Mouse (Mus musculus) stomach, embryonic 15.5 days (tissue): ENCODE results near the gene Rspo4. TPM values are rescaled to one million over a fixed set of nuclear protein-coding genes. Genes with fewer than 3 reads are reported as not detected.
A peak's percentile ranks its signal among the peaks of the same experiment; 100 is the strongest.

Experiments used
- ATAC-seq: fragments of 200-750 bp; cut with Nextera tagmentation; 2 replicates; pipeline ENCODE4 v1.8.0; 2017; ENCODE audit warnings: low read depth, moderate number of reproducible peaks, moderate TSS enrichment; ENCODE audit not compliant: insufficient read depth, low FRiP score
- H3K27ac ChIP-seq: fragments of 300-500 bp; sonication (generic); 2 replicates; pipeline ENCODE4 v1.5.1; 2015; ENCODE audit warnings: mild to moderate bottlenecking, inconsistent platforms
- H3K27me3 ChIP-seq: fragments of 300-500 bp; sonication (generic); replicated peaks from 2 replicates; pipeline ENCODE4 v1.6.1; 2015; ENCODE audit warnings: inconsistent platforms
- H3K36me3 ChIP-seq: fragments of 300-500 bp; sonication (generic); 2 replicates; pipeline ENCODE4 v1.6.1; 2015; ENCODE audit warnings: inconsistent platforms
- H3K4me1 ChIP-seq: fragments of 300-500 bp; sonication (generic); 2 replicates; pipeline ENCODE4 v1.6.1; 2015; ENCODE audit warnings: inconsistent platforms
- H3K4me2 ChIP-seq: fragments of 300-500 bp; sonication (generic); 2 replicates; pipeline ENCODE4 v1.6.1; 2015; ENCODE audit warnings: mild to moderate bottlenecking, inconsistent platforms
- H3K4me3 ChIP-seq: fragments of 300-500 bp; sonication (generic); replicated peaks from 2 replicates; pipeline ENCODE4 v1.5.1; 2015; ENCODE audit warnings: inconsistent platforms
- H3K9ac ChIP-seq: fragments of 300-500 bp; sonication (generic); 2 replicates; pipeline ENCODE4 v1.6.1; 2015; ENCODE audit warnings: inconsistent platforms
- H3K9me3 ChIP-seq: fragments of 300-500 bp; sonication (generic); 2 replicates; pipeline ENCODE4 v1.6.1; 2016; ENCODE audit warnings: inconsistent platforms
- WGBS: fragments of 180-500 bp; shearing (Covaris S2); methylation state at CpG from one replicate; pipeline ENCODE4 v1.1.7; 2015; 5-methylcytosine and 5-hydroxymethylcytosine counted together
- polyA plus RNA-seq: library from polyadenylated mRNA; unstranded; fragments of >200 nt; fragmentation: Nextera tagmentation; extraction: Ambion mirVana; gene quantifications from 2 replicates; pipeline ENCODE4 v1.2.1, GENCODE M21; 2015

Gene Rspo4
- polyA plus RNA-seq, 1 experiment from 2014 or later: 0.06 TPM

DNA sequence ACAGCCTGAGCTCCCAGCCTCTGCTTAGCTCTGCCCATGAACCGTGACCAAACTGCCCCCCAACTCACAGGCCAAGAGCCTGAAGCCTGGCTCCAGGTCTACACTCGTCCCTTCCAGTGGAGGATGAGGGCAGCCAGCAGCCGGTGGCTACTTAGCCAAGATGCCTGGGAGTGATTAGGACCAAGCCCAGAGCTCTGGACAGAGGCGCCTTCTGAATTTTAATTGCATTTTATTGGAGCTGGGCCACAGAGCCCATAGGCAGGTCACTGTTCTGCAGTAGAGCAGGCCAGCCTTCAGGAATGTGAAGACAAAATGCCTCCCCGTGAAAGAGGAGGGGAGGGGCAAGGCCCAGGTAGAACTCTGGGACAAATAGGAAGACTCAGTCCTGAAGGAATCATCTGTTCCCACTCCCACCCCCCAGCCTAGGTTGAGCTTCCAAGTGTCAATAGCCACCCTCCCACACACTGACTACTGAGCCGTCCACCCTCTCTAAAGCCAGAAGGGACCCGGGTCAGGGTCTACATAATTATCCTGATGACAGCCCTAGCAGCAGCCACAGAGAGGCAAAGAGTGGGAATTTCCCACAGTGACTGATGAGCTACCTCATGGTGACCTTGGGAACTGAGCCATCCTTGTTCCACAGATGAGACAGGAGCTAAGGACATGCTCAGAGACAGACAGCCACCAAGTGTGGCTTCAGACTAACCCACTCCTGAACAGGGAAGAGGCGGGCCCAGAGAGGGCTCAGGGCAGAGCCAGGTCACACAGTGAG is 51.7 kb downstream of the Rspo4 start:
- no peaks in the 10 kb centered on the region for H3K27me3 ChIP-seq
- no peak overlapping the region for H3K4me3 ChIP-seq
- no peak overlapping the region for H3K4me2 ChIP-seq
- WGBS: 73% methylated on average over 8 of the region's 8 CpGs
- no peaks in the 10 kb centered on the region for H3K9me3 ChIP-seq
- H3K27ac ChIP-seq: no peak overlapping the region
- H3K36me3 ChIP-seq: no peaks in the 10 kb centered on the region
- no peaks in the 10 kb centered on the region for H3K4me1 ChIP-seq
- ATAC-seq: no peak
- H3K9ac ChIP-seq: no peak overlapping the region

DNA sequence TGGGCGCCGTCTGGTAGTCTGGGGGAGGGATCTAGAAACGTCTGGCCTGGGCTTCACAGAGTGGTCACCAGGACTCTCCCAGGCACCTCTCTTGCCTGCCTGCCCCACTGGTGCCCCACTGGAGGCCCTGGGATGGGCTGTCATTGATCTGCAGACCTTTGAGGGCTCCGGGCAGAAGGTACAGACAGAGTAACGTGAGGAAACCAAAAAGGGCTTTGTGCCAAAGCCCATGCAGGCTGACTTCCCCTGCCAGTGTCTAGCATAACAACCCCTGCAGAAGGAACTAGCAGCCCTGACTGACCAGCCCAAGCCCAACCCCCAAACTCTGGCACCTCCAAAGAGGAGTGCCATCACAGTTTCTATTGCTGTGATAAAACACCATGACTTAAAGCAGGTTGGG is 53.2 kb downstream of the Rspo4 start:
- Histone ChIP-seq H3K4me2 (no peak overlapping the region), H3K9ac (no peak overlapping the region), H3K9me3 (no peaks in the 10 kb centered on the region), H3K4me1 (no peaks in the 10 kb centered on the region), H3K4me3 (no peak overlapping the region), H3K27ac (no peak overlapping the region), H3K36me3 (no peaks in the 10 kb centered on the region), H3K27me3 (no peaks in the 10 kb centered on the region)
- WGBS: 75% methylated on average over 5 of the region's 5 CpGs
- ATAC-seq: no peak

DNA sequence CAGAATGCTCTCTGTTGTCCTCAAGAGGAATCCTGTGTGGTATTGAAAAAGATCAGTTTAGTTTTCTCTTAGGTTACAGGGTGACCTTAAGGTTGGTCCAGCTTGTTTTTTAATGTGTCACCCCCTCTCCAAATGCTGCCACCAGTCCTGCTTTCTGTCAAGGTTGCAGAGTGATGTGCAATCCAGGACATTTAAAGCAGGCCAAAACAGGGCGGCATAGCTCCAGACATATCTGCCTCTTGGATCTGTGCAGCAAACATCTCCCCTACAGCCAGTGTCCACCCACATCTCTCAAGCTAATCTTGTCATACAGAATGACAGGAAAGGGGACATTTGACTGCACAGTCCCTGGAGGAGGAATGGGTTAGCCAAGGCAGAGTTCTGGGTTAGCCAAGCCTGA is 55.4 kb downstream of the Rspo4 start:
- Histone ChIP-seq H3K4me2 (no peak overlapping the region), H3K4me1 (no peaks in the 10 kb centered on the region), H3K9me3 (no peaks in the 10 kb centered on the region), H3K4me3 (no peak overlapping the region), H3K27ac (no peak overlapping the region), H3K9ac (no peak overlapping the region), H3K36me3 (no peaks in the 10 kb centered on the region), H3K27me3 (no peaks in the 10 kb centered on the region)
- WGBS: 87% methylated on average over 1 of the region's 1 CpGs
- no peak for ATAC-seq

DNA sequence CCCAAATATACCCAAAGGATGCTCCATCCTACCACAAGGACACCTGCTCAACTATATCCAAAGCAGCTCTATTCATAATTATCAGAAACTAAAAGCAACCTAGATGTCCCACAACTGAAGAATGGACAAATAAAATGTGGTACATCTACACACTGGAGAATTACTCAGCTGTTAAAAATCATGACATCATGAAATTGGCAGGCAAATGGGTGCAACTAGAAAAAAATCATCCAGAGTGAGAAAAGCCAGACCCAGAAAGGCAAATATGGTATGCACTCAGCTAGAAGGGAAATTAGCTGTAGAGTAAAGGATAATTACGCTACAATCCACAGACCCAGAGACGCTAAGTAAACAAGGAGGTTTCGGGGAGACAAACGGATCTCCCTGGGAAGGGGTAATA is 58.1 kb downstream of the Rspo4 start:
- Histone ChIP-seq H3K36me3 (no peaks in the 10 kb centered on the region), H3K4me2 (no peak overlapping the region), H3K27me3 (no peaks in the 10 kb centered on the region), H3K27ac (no peak overlapping the region), H3K9ac (no peak overlapping the region), H3K4me3 (no peak overlapping the region), H3K4me1 (no peaks in the 10 kb centered on the region), H3K9me3 (no peaks in the 10 kb centered on the region)
- WGBS: 34% methylated on average over 4 of the region's 4 CpGs
- ATAC-seq: no peak

DNA sequence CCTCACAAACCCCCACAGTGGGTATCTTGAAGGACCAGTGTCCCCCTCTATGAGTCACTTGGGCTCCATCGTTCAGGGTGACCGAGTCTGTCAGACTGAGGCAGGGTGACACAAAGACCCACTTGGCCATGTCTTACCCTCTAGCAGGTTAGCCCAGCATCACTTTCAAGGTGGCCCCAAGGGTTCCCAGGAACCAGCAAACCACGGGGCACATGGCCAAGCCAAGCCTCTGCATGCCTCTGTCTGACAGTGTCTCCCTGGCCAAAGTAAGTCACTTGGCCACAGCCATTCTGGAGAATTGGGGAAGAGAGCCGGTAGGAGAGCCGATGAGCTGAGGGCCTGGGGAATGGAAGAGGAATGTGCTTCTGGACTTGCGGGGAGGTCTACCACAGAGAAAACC is 60.5 kb downstream of the Rspo4 start:
- H3K9me3 ChIP-seq: no peaks in the 10 kb centered on the region
- 82% methylated on average over 6 of the region's 6 CpGs for WGBS
- H3K27me3 ChIP-seq: no peaks in the 10 kb centered on the region
- no peak for ATAC-seq
- no peak overlapping the region for H3K9ac ChIP-seq
- H3K4me3 ChIP-seq: no peak overlapping the region
- H3K4me1 ChIP-seq: no peaks in the 10 kb centered on the region
- H3K36me3 ChIP-seq: no peaks in the 10 kb centered on the region
- no peak overlapping the region for H3K4me2 ChIP-seq
- H3K27ac ChIP-seq: no peak overlapping the region

DNA sequence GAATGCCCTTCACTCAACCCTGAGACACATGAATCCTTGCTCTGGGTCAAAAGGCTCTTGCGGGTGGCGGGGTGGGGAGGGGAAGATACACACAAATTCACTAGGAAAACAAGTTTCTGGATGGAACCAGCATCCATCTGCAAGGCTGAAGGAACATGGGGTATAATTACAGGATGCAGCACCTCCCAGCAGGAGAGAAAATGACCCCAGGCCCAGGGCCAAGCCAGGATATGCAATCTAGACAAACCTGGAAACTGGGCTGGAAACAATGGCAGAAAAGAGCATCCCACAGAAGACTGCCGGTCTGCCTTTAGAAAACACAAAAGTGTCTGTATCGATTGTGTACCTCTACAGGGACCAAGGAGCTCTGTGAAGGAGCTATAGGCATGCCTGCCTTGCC is 61.2 kb downstream of the Rspo4 start:
- WGBS: 72% methylated on average over 4 of the region's 4 CpGs
- ATAC-seq: no peak
- no peak overlapping the region for H3K9ac ChIP-seq

DNA sequence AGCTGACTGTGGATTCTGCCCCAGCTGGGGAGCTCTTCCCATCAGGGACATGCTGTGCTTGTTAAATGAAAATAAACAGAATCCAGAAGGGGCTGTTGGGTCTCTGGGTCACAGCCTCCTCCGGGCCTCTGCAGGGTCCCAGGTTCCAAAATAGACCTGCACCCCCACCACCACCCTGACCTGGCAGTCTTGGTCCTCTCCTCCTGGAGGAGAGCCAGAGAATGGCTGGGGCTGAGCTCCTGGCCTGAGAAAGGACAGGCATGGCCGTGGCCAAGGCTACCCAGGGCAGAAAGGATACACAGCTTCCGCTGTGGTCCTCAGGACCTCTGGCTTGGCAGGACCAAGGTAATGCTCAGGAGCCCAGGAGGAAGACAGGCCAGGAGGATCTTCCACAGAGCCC is 61.9 kb downstream of the Rspo4 start:
- ATAC-seq: no peak
- no peak overlapping the region for H3K27ac ChIP-seq
- H3K27me3 ChIP-seq: no peaks in the 10 kb centered on the region
- 55% methylated on average over 3 of the region's 3 CpGs for WGBS
- H3K36me3 ChIP-seq: no peaks in the 10 kb centered on the region
- H3K4me2 ChIP-seq: no peak overlapping the region
- H3K4me1 ChIP-seq: no peaks in the 10 kb centered on the region
- no peak overlapping the region for H3K9ac ChIP-seq
- H3K9me3 ChIP-seq: no peaks in the 10 kb centered on the region
- no peak overlapping the region for H3K4me3 ChIP-seq

More for the DNA sequence above, 61.2 kb downstream of the Rspo4 start:
- Histone ChIP-seq H3K27ac (no peak overlapping the region), H3K4me3 (no peak overlapping the region), H3K27me3 (no peaks in the 10 kb centered on the region), H3K36me3 (no peaks in the 10 kb centered on the region), H3K9me3 (no peaks in the 10 kb centered on the region), H3K4me1 (no peaks in the 10 kb centered on the region), H3K4me2 (no peak overlapping the region)

DNA sequence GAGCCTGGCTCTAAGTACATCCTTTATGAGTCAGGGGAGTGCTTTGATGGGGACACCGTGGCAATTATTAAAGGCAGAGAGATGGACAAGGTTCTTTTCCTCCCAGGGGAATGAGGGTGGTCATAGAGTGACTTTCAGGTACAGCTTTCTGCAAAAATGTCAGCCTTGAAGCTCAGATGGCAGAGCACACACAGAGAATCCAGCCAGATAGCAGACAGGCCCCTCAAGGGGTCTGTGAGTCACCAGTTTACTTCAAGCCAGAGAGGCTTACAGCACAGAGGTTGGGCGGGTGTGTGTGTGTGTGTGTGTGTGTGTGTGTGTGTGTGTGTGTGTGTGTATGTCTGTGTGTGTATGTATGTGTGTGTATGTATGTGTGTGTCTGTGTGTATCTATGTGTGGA is 64.3 kb downstream of the Rspo4 start:
- no peak overlapping the region for H3K27ac ChIP-seq
- no peak overlapping the region for H3K4me2 ChIP-seq
- H3K9me3 ChIP-seq: no peaks in the 10 kb centered on the region
- no peak overlapping the region for H3K4me3 ChIP-seq
- no peaks in the 10 kb centered on the region for H3K36me3 ChIP-seq
- no peak overlapping the region for H3K9ac ChIP-seq
- peaks cover 11% of the 10 kb centered on the region; the same call in 1 of the 2 replicates for H3K4me1 ChIP-seq
- WGBS: 60% methylated on average over 2 of the region's 2 CpGs
- ATAC-seq: no peak
- H3K27me3 ChIP-seq: no peaks in the 10 kb centered on the region

DNA sequence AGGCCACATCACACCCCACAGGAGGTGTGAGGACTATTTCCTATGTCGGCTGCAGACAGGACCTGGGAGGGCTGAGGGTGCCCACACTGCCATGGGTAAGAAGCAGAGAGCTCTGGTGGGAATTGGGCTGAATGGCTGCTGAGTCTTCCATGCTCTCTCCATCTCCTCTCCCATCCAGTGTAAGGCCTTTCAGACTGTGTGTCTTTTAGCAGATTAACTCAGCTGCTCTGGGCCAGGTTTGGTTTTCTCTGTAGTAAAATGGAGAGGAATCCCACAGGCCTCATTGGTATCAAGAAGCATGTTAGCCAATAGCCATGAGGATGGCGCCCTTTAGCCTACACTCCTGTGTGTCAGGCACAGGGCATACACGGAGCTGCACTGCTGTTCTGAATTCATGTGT is 66.7 kb downstream of the Rspo4 start:
- Histone ChIP-seq H3K36me3 (no peaks in the 10 kb centered on the region), H3K27ac (no peak overlapping the region), H3K4me1 (peaks cover 11% of the 10 kb centered on the region; the same call in 1 of the 2 replicates), H3K9me3 (no peaks in the 10 kb centered on the region), H3K9ac (no peak overlapping the region), H3K4me2 (no peak overlapping the region), H3K4me3 (no peak overlapping the region), H3K27me3 (no peaks in the 10 kb centered on the region)
- ATAC-seq: no peak
- 72% methylated on average over 3 of the region's 3 CpGs for WGBS

DNA sequence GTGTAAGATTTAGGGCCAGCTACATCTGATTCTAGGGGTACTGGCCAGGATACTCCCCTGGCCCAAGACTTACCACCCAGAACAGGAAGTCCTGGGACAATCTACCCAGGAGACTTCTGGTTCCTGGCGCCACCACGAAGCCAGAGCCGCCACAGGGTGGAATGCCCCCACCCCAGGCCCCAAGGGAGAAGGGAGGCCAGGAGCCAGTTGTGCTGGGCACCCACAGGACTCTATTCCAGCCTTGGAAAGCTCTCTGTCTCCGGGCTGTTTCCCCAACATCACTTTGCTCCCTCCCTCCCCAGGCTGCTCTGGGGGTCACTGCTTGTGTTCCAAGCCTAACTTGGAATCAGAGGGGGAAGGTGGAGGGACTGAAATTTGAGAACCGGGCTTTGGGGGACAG is 67.8 kb downstream of the Rspo4 start:
- peak; percentile 30; the same call in 1 of the 2 replicates for ATAC-seq
- peak overlapping the region; percentile 44; the same call in 1 of the 2 replicates for H3K27ac ChIP-seq
- no peaks in the 10 kb centered on the region for H3K9me3 ChIP-seq
- no peak overlapping the region for H3K4me2 ChIP-seq
- H3K36me3 ChIP-seq: no peaks in the 10 kb centered on the region
- WGBS: 41% methylated on average over 5 of the region's 5 CpGs
- H3K4me3 ChIP-seq: no peak overlapping the region
- H3K27me3 ChIP-seq: no peaks in the 10 kb centered on the region
- H3K9ac ChIP-seq: no peak overlapping the region
- H3K4me1 ChIP-seq: peaks cover 11% of the 10 kb centered on the region; the same call in 1 of the 2 replicates

DNA sequence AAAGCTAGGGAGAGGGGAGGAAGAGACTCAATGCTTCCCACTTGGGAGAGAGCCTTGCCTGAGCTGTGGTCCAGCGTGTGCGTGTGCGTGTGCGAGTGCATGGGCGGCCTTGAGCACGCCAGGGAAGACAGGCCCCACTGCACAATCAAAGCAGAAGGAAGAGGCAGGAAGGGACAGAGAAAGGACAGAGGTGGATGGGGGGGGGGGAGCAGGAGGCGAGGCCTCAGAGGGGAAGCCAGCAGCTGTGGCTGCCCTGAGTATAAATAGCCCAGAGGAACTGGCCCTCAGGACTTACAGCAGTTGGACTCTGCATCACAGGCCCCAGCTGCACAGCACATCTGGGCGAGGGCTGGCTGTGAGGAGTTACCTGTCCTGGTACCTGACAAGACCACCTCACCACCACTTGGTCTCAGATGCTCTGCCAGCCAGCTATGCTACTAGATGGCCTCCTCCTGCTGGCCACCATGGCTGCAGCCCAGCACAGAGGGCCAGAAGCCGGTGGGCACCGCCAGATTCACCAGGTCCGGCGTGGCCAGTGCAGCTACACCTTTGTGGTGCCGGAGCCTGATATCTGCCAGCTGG is 68.3 kb downstream of the Rspo4 start, which contains the start of gene Angpt4:
Gene Angpt4 (plus strand): TSS at position 292 of the 582 bp plus-strand sequence.
- H3K4me3 ChIP-seq: no peak within 1 kb of the TSS
- peaks cover 13% of the 10 kb centered on the region for H3K4me1 ChIP-seq
- H3K27ac ChIP-seq: peak within 1 kb of the TSS; percentile 44; the same call in 1 of the 2 replicates
- peak; percentile 29; the same call in 1 of the 2 replicates for ATAC-seq
- H3K9me3 ChIP-seq: no peaks in the 10 kb centered on the region
- 60% methylated on average over 12 of the region's 13 CpGs for WGBS
- no peaks in the 10 kb centered on the region for H3K36me3 ChIP-seq
- no peak within 1 kb of the TSS for H3K9ac ChIP-seq
- H3K4me2 ChIP-seq: no peak within 1 kb of the TSS
- H3K27me3 ChIP-seq: no peaks in the 10 kb centered on the region

DNA sequence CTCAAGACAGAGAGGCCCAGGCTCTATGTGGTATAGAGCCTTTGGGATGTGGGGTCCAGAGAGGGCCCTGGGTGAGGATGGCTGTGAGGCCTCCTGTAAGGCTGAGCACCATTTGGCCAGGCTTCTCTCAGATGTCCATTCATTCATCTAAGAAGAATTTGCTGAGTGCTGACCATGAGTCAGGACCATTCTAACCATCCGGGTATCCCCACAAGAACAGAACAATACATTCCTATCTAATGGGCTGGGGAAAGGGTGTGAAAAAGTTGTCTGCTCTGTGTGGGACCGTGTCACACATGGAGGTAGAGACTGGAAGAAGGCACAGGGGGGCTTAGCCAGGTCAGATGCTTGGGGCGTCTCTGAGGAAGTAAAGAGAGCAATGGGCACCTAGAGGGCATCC is 69.0 kb downstream of the Rspo4 start:
- H3K4me3 ChIP-seq: no peak overlapping the region
- H3K27ac ChIP-seq: no peak overlapping the region
- H3K36me3 ChIP-seq: no peaks in the 10 kb centered on the region
- H3K4me1 ChIP-seq: peaks cover 19% of the 10 kb centered on the region
- H3K27me3 ChIP-seq: no peaks in the 10 kb centered on the region
- H3K4me2 ChIP-seq: no peak overlapping the region
- H3K9ac ChIP-seq: no peak overlapping the region
- no peaks in the 10 kb centered on the region for H3K9me3 ChIP-seq
- ATAC-seq: no peak
- 83% methylated on average over 3 of the region's 3 CpGs for WGBS
